Mouse (Mus musculus) embryonic facial prominence, embryonic 15.5 days (tissue): Measurements from ENCODE around the gene Rbms1. TPM values are rescaled to one million over a fixed set of nuclear protein-coding genes. Genes with fewer than 3 reads are reported as not detected.

Experiments
- ATAC-seq: fragments of 200-750 bp; cut with Nextera tagmentation; 2 replicates; pipeline ENCODE4 v1.8.0; 2017; ENCODE audit warnings: low read depth, moderate TSS enrichment; ENCODE audit not compliant: insufficient number of reproducible peaks, low FRiP score, low TSS enrichment
- H3K27ac ChIP-seq: fragments of 300-500 bp; sonication (generic); replicated peaks from 2 replicates; pipeline ENCODE4 v1.5.1; 2015; ENCODE audit warnings: mild to moderate bottlenecking, inconsistent platforms
- H3K27me3 ChIP-seq: fragments of 300-500 bp; sonication (generic); 2 replicates; pipeline ENCODE4 v1.6.1; 2015; ENCODE audit warnings: inconsistent platforms
- H3K36me3 ChIP-seq: fragments of 300-500 bp; sonication (generic); 2 replicates; pipeline ENCODE4 v1.6.1; 2015; ENCODE audit warnings: mild to moderate bottlenecking, inconsistent platforms
- H3K4me1 ChIP-seq: fragments of 300-500 bp; sonication (generic); 2 replicates; pipeline ENCODE4 v1.6.1; 2015; ENCODE audit warnings: inconsistent platforms
- H3K4me2 ChIP-seq: fragments of 300-500 bp; sonication (generic); replicated peaks from 2 replicates; pipeline ENCODE4 v1.6.1; 2015; ENCODE audit warnings: mild to moderate bottlenecking, inconsistent platforms
- H3K4me3 ChIP-seq: fragments of 300-500 bp; sonication (generic); replicated peaks from 2 replicates; pipeline ENCODE4 v1.5.1; 2015; ENCODE audit warnings: mild to moderate bottlenecking, inconsistent platforms
- H3K9ac ChIP-seq: fragments of 300-500 bp; sonication (generic); 2 replicates; pipeline ENCODE4 v1.6.1; 2015; ENCODE audit warnings: inconsistent platforms
- H3K9me3 ChIP-seq: fragments of 300-500 bp; sonication (generic); replicated peaks from 2 replicates; pipeline ENCODE4 v1.6.1; 2016; ENCODE audit warnings: inconsistent platforms
- WGBS: fragments of 180-500 bp; shearing (Covaris S2); methylation state at CpG from one replicate; pipeline ENCODE4 v1.1.7; 2015; 5-methylcytosine and 5-hydroxymethylcytosine counted together
- polyA plus RNA-seq: library from polyadenylated mRNA; unstranded; fragments of >200 nt; fragmentation: Nextera tagmentation; extraction: Ambion mirVana; gene quantifications from 2 replicates; pipeline ENCODE4 v1.2.1, GENCODE M21; 2015

Gene Rbms1
- polyA plus RNA-seq, 1 experiment from 2014 or later: 144 TPM

GRCm38 (mm10) chr2:60706866-60707265, 256.1 kb downstream of the Rbms1 start:
- no peak overlapping the region for H3K4me2 ChIP-seq
- ATAC-seq: no peak
- no peak overlapping the region for H3K4me3 ChIP-seq
- WGBS: 78% methylated on average over 3 of the region's 3 CpGs
- H3K27me3 ChIP-seq: no peaks in the 10 kb centered on the region
- H3K4me1 ChIP-seq: no peaks in the 10 kb centered on the region
- H3K9me3 ChIP-seq: no peaks in the 10 kb centered on the region
- H3K9ac ChIP-seq: no peak overlapping the region
- no peak overlapping the region for H3K27ac ChIP-seq
- H3K36me3 ChIP-seq: no peaks in the 10 kb centered on the region

GRCm38 (mm10) chr2:60705426-60705825, 257.6 kb downstream of the Rbms1 start:
- Histone ChIP-seq H3K36me3 (no peaks in the 10 kb centered on the region), H3K4me3 (no peak overlapping the region), H3K9me3 (no peaks in the 10 kb centered on the region), H3K9ac (no peak overlapping the region), H3K27me3 (no peaks in the 10 kb centered on the region), H3K4me1 (no peaks in the 10 kb centered on the region), H3K27ac (no peak overlapping the region), H3K4me2 (no peak overlapping the region)
- 92% methylated on average over 8 of the region's 8 CpGs for WGBS
- no peak for ATAC-seq

- H3K36me3 ChIP-seq: no peaks in the 10 kb centered on the region
- H3K4me2 ChIP-seq: no peak overlapping the region
- H3K9me3 ChIP-seq: no peaks in the 10 kb centered on the region
- no peak overlapping the region for H3K27ac ChIP-seq
- no peak overlapping the region for H3K4me3 ChIP-seq
- WGBS: 41% methylated on average over 4 of the region's 4 CpGs
- no peak for ATAC-seq
- H3K4me1 ChIP-seq: peaks cover 4% of the 10 kb centered on the region
- H3K9ac ChIP-seq: no peak overlapping the region
- no peaks in the 10 kb centered on the region for H3K27me3 ChIP-seq
Measured at GRCm38 (mm10) chr2:60703315-60703714, 259.7 kb downstream of the Rbms1 start.

DNA sequence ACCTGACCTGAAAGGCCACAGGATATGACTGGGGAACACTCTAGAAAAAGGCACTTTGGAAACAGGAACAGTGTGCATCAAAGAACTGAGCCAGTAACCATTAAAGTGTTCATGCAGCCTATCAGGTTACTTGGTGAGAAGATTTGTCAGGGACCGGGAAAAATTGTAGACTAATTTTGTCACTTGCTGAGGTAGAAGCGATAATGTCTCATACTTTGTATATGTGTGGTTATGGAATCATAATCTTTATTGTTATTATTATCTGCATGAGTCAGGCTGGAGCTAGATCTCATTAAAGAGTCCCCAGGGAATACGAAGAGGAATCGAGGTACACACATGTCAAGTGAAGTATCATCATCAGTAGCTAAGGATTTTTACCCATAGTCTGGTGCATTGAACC, 262.0 kb downstream of the Rbms1 start:
- Histone ChIP-seq H3K27me3 (no peaks in the 10 kb centered on the region), H3K4me3 (no peak overlapping the region), H3K27ac (no peak overlapping the region), H3K4me2 (no peak overlapping the region), H3K36me3 (no peaks in the 10 kb centered on the region), H3K4me1 (peaks cover 14% of the 10 kb centered on the region), H3K9me3 (no peaks in the 10 kb centered on the region), H3K9ac (no peak overlapping the region)
- no peak for ATAC-seq
- 74% methylated on average over 4 of the region's 4 CpGs for WGBS

Other genes with a start within 250 kb of the Rbms1 start
- gene Itgb6, start 240.5 kb downstream of the Rbms1 start, polyA plus RNA-seq: 2.9 and 3.8 TPM in 2 replicates